Mouse (Mus musculus) kidney, embryonic 16.5 days (tissue): ENCODE results near the gene Gas2l3. TPM values are rescaled to one million over a fixed set of nuclear protein-coding genes. Genes with fewer than 3 reads are reported as not detected.

Source experiments
- ATAC-seq: fragments of 200-750 bp; cut with Nextera tagmentation; 2 replicates; pipeline ENCODE4 v1.8.0; 2017; ENCODE audit warnings: moderate TSS enrichment; ENCODE audit not compliant: low FRiP score, low TSS enrichment
- H3K27ac ChIP-seq: fragments of 300-500 bp; sonication (generic); 2 replicates; pipeline ENCODE4 v1.5.1; 2014; ENCODE audit warnings: low read length
- H3K27me3 ChIP-seq: fragments of 300-500 bp; sonication (generic); 2 replicates; pipeline ENCODE4 v1.6.1; 2014; ENCODE audit warnings: low read length, control low read depth, mixed read lengths; ENCODE audit not compliant: insufficient read depth
- H3K36me3 ChIP-seq: fragments of 300-500 bp; sonication (generic); 2 replicates; pipeline ENCODE4 v1.6.1; 2014; ENCODE audit warnings: low read length, control low read depth, mixed read lengths; ENCODE audit not compliant: insufficient read depth
- H3K4me1 ChIP-seq: fragments of 300-500 bp; sonication (generic); 2 replicates; pipeline ENCODE4 v1.6.1; 2014; ENCODE audit warnings: low read length, control low read depth, mixed read lengths; ENCODE audit not compliant: insufficient read depth
- H3K4me2 ChIP-seq: fragments of 300-500 bp; sonication (generic); replicated peaks from 2 replicates; pipeline ENCODE4 v1.6.1; 2014; ENCODE audit warnings: low read depth, low read length
- H3K4me3 ChIP-seq: fragments of 300-500 bp; sonication (generic); 2 replicates; pipeline ENCODE4 v1.5.1; 2014; ENCODE audit warnings: mild to moderate bottlenecking, low read length
- H3K9ac ChIP-seq: fragments of 300-500 bp; sonication (generic); replicated peaks from 2 replicates; pipeline ENCODE4 v1.6.1; 2014; ENCODE audit warnings: low read length
- H3K9me3 ChIP-seq: fragments of 300-500 bp; sonication (generic); 2 replicates; pipeline ENCODE4 v1.6.1; 2016; ENCODE audit warnings: low read length, control low read depth
- WGBS: fragments of 180-500 bp; shearing (Covaris S2); extraction: QIAGEN DNeasy Blood & Tissue Kit; methylation state at CpG from one replicate; pipeline ENCODE4 v1.1.7; 2014; 5-methylcytosine and 5-hydroxymethylcytosine counted together
- polyA plus RNA-seq: library from polyadenylated mRNA; unstranded; fragments of >200 nt; fragmentation: Nextera tagmentation; extraction: Ambion mirVana; gene quantifications from 2 replicates; pipeline ENCODE4 v1.2.1, GENCODE M21; 2015

Gene Gas2l3
- polyA plus RNA-seq, 1 experiment from 2014 or later, result 16.7 TPM

GRCm38 (mm10) chr10:89407551-89407950 lies 36.2 kb downstream of the Gas2l3 start:
- no peaks in the 10 kb centered on the region for H3K27me3 ChIP-seq
- no peaks in the 10 kb centered on the region for H3K4me1 ChIP-seq
- WGBS, result 34% methylated on average over 1 of the region's 1 CpGs

GRCm38 (mm10) chr10:89406733-89407484 lies 36.9 kb downstream of the Gas2l3 start:
- no peak overlapping the region for H3K9ac ChIP-seq
- H3K4me1 ChIP-seq, result no peaks in the 10 kb centered on the region
- H3K27me3 ChIP-seq, result no peaks in the 10 kb centered on the region
- no peak overlapping the region for H3K4me3 ChIP-seq
- no peak for ATAC-seq
- H3K4me2 ChIP-seq, result no peak overlapping the region
- H3K36me3 ChIP-seq, result peaks cover 4% of the 10 kb centered on the region; the same call in 1 of the 2 replicates
- WGBS, result 75% methylated on average over 5 of the region's 6 CpGs
- H3K27ac ChIP-seq, result no peak overlapping the region
- H3K9me3 ChIP-seq, result no peaks in the 10 kb centered on the region

More at GRCm38 (mm10) chr10:89407551-89407950, 36.2 kb downstream of the Gas2l3 start:
- H3K9ac ChIP-seq, result no peak overlapping the region
- no peak overlapping the region for H3K4me2 ChIP-seq
- H3K4me3 ChIP-seq, result no peak overlapping the region
- no peak for ATAC-seq
- no peak overlapping the region for H3K27ac ChIP-seq
- H3K9me3 ChIP-seq, result no peaks in the 10 kb centered on the region
- peaks cover 5% of the 10 kb centered on the region; the same call in 1 of the 2 replicates for H3K36me3 ChIP-seq

GRCm38 (mm10) chr10:89404936-89405335 lies 38.8 kb downstream of the Gas2l3 start:
- no peaks in the 10 kb centered on the region for H3K36me3 ChIP-seq
- no peaks in the 10 kb centered on the region for H3K27me3 ChIP-seq
- no peaks in the 10 kb centered on the region for H3K4me1 ChIP-seq
- no peak overlapping the region for H3K4me2 ChIP-seq
- ATAC-seq, result no peak
- no peak overlapping the region for H3K4me3 ChIP-seq
- H3K9ac ChIP-seq, result no peak overlapping the region
- no peak overlapping the region for H3K27ac ChIP-seq
- H3K9me3 ChIP-seq, result peaks cover 10% of the 10 kb centered on the region; the same call in 1 of the 2 replicates
- 74% methylated on average over 4 of the region's 4 CpGs for WGBS

GRCm38 (mm10) chr10:89400674-89401336 lies 43.0 kb downstream of the Gas2l3 start:
- ATAC-seq, result no peak
- Histone ChIP-seq H3K27me3 (no peaks in the 10 kb centered on the region), H3K4me3 (no peak overlapping the region), H3K9ac (no peak overlapping the region), H3K4me2 (no peak overlapping the region), H3K9me3 (peaks cover 10% of the 10 kb centered on the region; the same call in 1 of the 2 replicates), H3K36me3 (no peaks in the 10 kb centered on the region), H3K4me1 (no peaks in the 10 kb centered on the region), H3K27ac (no peak overlapping the region)
- WGBS, result 88% methylated on average over 19 of the region's 19 CpGs

- no peak overlapping the region for H3K4me3 ChIP-seq
- H3K36me3 ChIP-seq, result no peaks in the 10 kb centered on the region
- H3K9ac ChIP-seq, result no peak overlapping the region
- no peaks in the 10 kb centered on the region for H3K27me3 ChIP-seq
- H3K4me2 ChIP-seq, result peak overlapping the region; percentile 27
- 2% methylated on average over 4 of the region's 7 CpGs for WGBS
- no peaks in the 10 kb centered on the region for H3K4me1 ChIP-seq
- no peak overlapping the region for H3K27ac ChIP-seq
- H3K9me3 ChIP-seq, result peaks cover 9% of the 10 kb centered on the region; the same call in 1 of the 2 replicates
- ATAC-seq, result peak; percentile 42; the same call in 1 of the 2 replicates
These were observed 47.9 kb downstream of the Gas2l3 start for GRCm38 (mm10) chr10:89395823-89396222.

- peaks cover 4% of the 10 kb centered on the region; the same call in 1 of the 2 replicates for H3K9me3 ChIP-seq
- peak; percentile 83 for ATAC-seq
- 33% methylated on average over 7 of the region's 7 CpGs for WGBS
- no peak overlapping the region for H3K27ac ChIP-seq
- no peaks in the 10 kb centered on the region for H3K4me1 ChIP-seq
- peak overlapping the region; percentile 27 for H3K4me2 ChIP-seq
- H3K9ac ChIP-seq, result no peak overlapping the region
- no peaks in the 10 kb centered on the region for H3K27me3 ChIP-seq
- H3K4me3 ChIP-seq, result no peak overlapping the region
- H3K36me3 ChIP-seq, result no peaks in the 10 kb centered on the region
These were observed 48.4 kb downstream of the Gas2l3 start for GRCm38 (mm10) chr10:89395321-89395720.

- Histone ChIP-seq H3K27ac (no peak overlapping the region), H3K4me3 (no peak overlapping the region), H3K9ac (no peak overlapping the region), H3K36me3 (no peaks in the 10 kb centered on the region), H3K9me3 (no peaks in the 10 kb centered on the region), H3K4me2 (no peak overlapping the region), H3K4me1 (no peaks in the 10 kb centered on the region), H3K27me3 (no peaks in the 10 kb centered on the region)
- peak; percentile 36; the same call in 1 of the 2 replicates for ATAC-seq
- 18% methylated on average over 4 of the region's 4 CpGs for WGBS
These were observed 51.1 kb downstream of the Gas2l3 start for GRCm38 (mm10) chr10:89392687-89393086.

- H3K9ac ChIP-seq, result no peak overlapping the region
- no peak overlapping the region for H3K27ac ChIP-seq
- no peaks in the 10 kb centered on the region for H3K9me3 ChIP-seq
- H3K4me3 ChIP-seq, result no peak overlapping the region
- H3K27me3 ChIP-seq, result no peaks in the 10 kb centered on the region
- no peaks in the 10 kb centered on the region for H3K36me3 ChIP-seq
- ATAC-seq, result no peak
- 79% methylated on average over 4 of the region's 4 CpGs for WGBS
- H3K4me1 ChIP-seq, result no peaks in the 10 kb centered on the region
- no peak overlapping the region for H3K4me2 ChIP-seq
These were observed 52.1 kb downstream of the Gas2l3 start for GRCm38 (mm10) chr10:89391571-89392163.

GRCm38 (mm10) chr10:89386461-89386860 lies 57.3 kb downstream of the Gas2l3 start:
- Histone ChIP-seq H3K27ac (no peak overlapping the region), H3K36me3 (no peaks in the 10 kb centered on the region), H3K4me2 (no peak overlapping the region), H3K4me3 (no peak overlapping the region), H3K9ac (no peak overlapping the region), H3K9me3 (no peaks in the 10 kb centered on the region), H3K27me3 (no peaks in the 10 kb centered on the region), H3K4me1 (no peaks in the 10 kb centered on the region)
- no peak for ATAC-seq
- 84% methylated on average over 3 of the region's 3 CpGs for WGBS
